Mouse (Mus musculus): ENCODE measurements at regions not wholly inside any gene's neighbourhood (a gene's known extent, or its start where the extent isn't known, plus 50 kb on each side); places are given as distances from the start of the nearest gene placed in this dataset.

DNA sequence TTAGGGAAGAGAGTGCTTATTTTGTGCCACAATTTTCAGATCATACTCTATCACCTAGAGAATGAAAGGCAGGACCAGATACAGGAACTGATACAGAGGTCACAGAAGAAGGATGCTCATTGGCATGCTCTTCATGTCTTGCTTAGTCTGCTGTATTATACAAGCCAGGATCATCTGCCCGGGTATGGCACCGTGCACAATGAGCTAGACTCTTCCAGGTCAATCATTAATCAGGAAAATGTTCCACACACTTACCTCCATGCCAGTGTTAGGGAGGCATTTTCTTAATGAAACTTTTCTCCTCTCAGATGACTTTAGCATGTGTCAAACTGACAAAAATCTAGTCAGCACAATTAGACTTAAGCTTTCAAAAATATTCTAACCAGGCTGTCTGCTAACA, 502.7 kb upstream of the Adamts5 start:
- no peak for TF ChIP-seq CHD2 (IDR thresholded peaks at IDR 0.05; ENCODE audit: low read length)
- no peak for TF ChIP-seq POLR2A (IDR thresholded peaks at IDR 0.05; ENCODE audit: low read depth, low read length)

All from CH12.LX (cell line).